Mouse (Mus musculus) embryo, embryonic 9.5 days (tissue): ENCODE data around the gene Rpl18a.

Experiments
- DNase-seq: peaks from one replicate; pipeline ENCODE4 v3.0.0-alpha.2; 2017; ENCODE audit errors: extremely low spot score

Gene Rpl18a

GRCm38 (mm10) chr8:70897021-70897680, at the start of gene Rpl18a:
Gene Rpl18a (minus strand): TSS chr8:70897412.
- peak; percentile 94 for DNase-seq

GRCm38 (mm10) chr8:70943187-70943586, 46.0 kb upstream of the Rpl18a start:
- DNase-seq = no peak

- no peak for DNase-seq
Observed at GRCm38 (mm10) chr8:70941478-70941877, 44.3 kb upstream of the Rpl18a start.

GRCm38 (mm10) chr8:70937200-70937599, 40.0 kb upstream of the Rpl18a start:
- DNase-seq = no peak

- DNase-seq = no peak
Observed at GRCm38 (mm10) chr8:70934786-70935185, 37.6 kb upstream of the Rpl18a start.

- no peak for DNase-seq
Observed at GRCm38 (mm10) chr8:70933036-70933435, 35.8 kb upstream of the Rpl18a start.

GRCm38 (mm10) chr8:70931731-70932130, 34.5 kb upstream of the Rpl18a start:
- no peak for DNase-seq

GRCm38 (mm10) chr8:70928778-70929322, 31.6 kb upstream of the Rpl18a start:
- DNase-seq = no peak

GRCm38 (mm10) chr8:70928096-70928495, 30.9 kb upstream of the Rpl18a start:
- DNase-seq = no peak

GRCm38 (mm10) chr8:70926396-70926795, 29.2 kb upstream of the Rpl18a start:
- no peak for DNase-seq

GRCm38 (mm10) chr8:70925754-70926153, 28.5 kb upstream of the Rpl18a start:
- no peak for DNase-seq

GRCm38 (mm10) chr8:70924151-70924550, 26.9 kb upstream of the Rpl18a start:
- no peak for DNase-seq

- no peak for DNase-seq
Observed at GRCm38 (mm10) chr8:70920049-70920922, 23.1 kb upstream of the Rpl18a start.

- DNase-seq = no peak
Observed at GRCm38 (mm10) chr8:70914704-70915103, 17.5 kb upstream of the Rpl18a start.

GRCm38 (mm10) chr8:70913523-70913922, 16.3 kb upstream of the Rpl18a start:
- DNase-seq = no peak

- DNase-seq = no peak
Observed at GRCm38 (mm10) chr8:70912955-70913354, 15.7 kb upstream of the Rpl18a start.

GRCm38 (mm10) chr8:70911596-70911995, 14.4 kb upstream of the Rpl18a start:
- no peak for DNase-seq

GRCm38 (mm10) chr8:70907518-70907917, 10.3 kb upstream of the Rpl18a start:
- DNase-seq = no peak

GRCm38 (mm10) chr8:70905831-70906736, 8.9 kb upstream of the Rpl18a start, which contains the start of gene Map1s:
Gene Map1s (plus strand): TSS chr8:70905932.
- DNase-seq = peak; percentile 90

GRCm38 (mm10) chr8:70905463-70905830, 8.2 kb upstream of the Rpl18a start:
- no peak for DNase-seq

GRCm38 (mm10) chr8:70904532-70904931, 7.3 kb upstream of the Rpl18a start:
- DNase-seq = no peak

GRCm38 (mm10) chr8:70903582-70903981, 6.4 kb upstream of the Rpl18a start:
- no peak for DNase-seq
